Mouse (Mus musculus): ENCODE data around the gene Rcc1.
"Not testable (repeated sequence)": the region's sequence is repeated elsewhere in the genome, so short reads cannot be mapped to it uniquely, and the experiment has no call there.

Rcc1 gene

GRCm38 (mm10) chr4:132288840-132289239, 64.6 kb downstream of the Rcc1 start:
- in situ Hi-C loops (cut with MboI, MseI): not testable (repeated sequence)
